Mouse (Mus musculus): ENCODE data around the gene Gabpb1.

- no peak for TF ChIP-seq CTCF (IDR thresholded peaks at IDR 0.05 in 2 of 3, conservative IDR thresholded peaks at IDR 0.05 in 1 of 3; ENCODE audit: control insufficient read depth in 1 of 3, insufficient read depth in 1 of 3, low read depth in 2 of 3, low read length in 3 of 3, poor library complexity in 1 of 3, severe bottlenecking in 1 of 3)
- no peak for TF ChIP-seq SIN3A (IDR thresholded peaks at IDR 0.05; ENCODE audit: low read length)
- no peak for TF ChIP-seq TBP (IDR thresholded peaks at IDR 0.05; ENCODE audit: low read depth, low read length)
- no peak for TF ChIP-seq UBTF (IDR thresholded peaks at IDR 0.05; ENCODE audit: borderline replicate concordance, insufficient read depth, low read depth, low read length)
- no peak for TF ChIP-seq E2F4 (IDR thresholded peaks at IDR 0.05; ENCODE audit: borderline replicate concordance, low read depth, low read length)
Measured at GRCm38 (mm10) chr2:126606061-126606687, 70.0 kb downstream of the Gabpb1 start.
